Mouse (Mus musculus) brown adipose tissue, adult 24 weeks (tissue): ENCODE results near the gene Rpl10-ps3. TPM values are rescaled to one million over a fixed set of nuclear protein-coding genes. Genes with fewer than 3 reads are reported as not detected.

Source experiments
- H3K27ac ChIP-seq: fragments of 200-500 bp; replicated peaks from 2 replicates; pipeline ENCODE4 v1.5.1; 2012; ENCODE audit warnings: low read depth, mild to moderate bottlenecking, low read length
- H3K4me1 ChIP-seq: fragments of 200-500 bp; 2 replicates; pipeline ENCODE4 v1.6.1; 2012; ENCODE audit warnings: low read length, mixed read lengths; ENCODE audit not compliant: control insufficient read depth, insufficient read depth, insufficient read length
- H3K4me3 ChIP-seq: fragments of 200-500 bp; 2 replicates; pipeline ENCODE4 v1.5.1; 2012; ENCODE audit warnings: low read depth, mild to moderate bottlenecking, low read length, moderate library complexity; ENCODE audit not compliant: insufficient read depth
- polyA plus RNA-seq: library from polyadenylated mRNA; stranded (reverse); fragments of >200 nt; gene quantifications from 2 replicates; pipeline ENCODE4 v1.2.4, GENCODE M21; 2012; ENCODE audit not compliant: missing spikeins, insufficient read depth, insufficient read length

Rpl10-ps3 gene
- 650 and 899 TPM in 2 replicates for polyA plus RNA-seq

DNA sequence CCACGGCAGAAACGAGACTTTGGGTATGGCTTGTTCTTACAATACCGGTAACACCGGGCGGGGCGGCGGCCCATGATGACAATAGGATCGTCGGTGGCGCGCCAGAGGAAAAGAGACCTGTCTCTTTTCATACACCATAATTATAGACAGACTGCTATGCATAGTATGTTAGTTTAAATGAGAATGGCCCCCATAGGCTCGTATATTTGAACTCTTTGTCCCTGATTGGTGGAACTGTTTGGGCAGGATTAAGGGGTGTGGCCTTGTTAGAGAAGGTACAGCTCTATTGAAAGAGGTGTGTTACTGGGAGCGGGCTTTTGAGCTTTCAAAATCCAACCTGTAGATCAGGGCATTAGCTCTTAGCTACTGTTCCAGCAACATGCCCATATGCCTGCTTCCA lies at the start of gene Rpl10-ps3:
Gene Rpl10-ps3, minus strand, starts transcription at position 101 of the 400 bp plus-strand sequence.
- no peaks in the 10 kb centered on the region for H3K4me1 ChIP-seq
- H3K4me3 ChIP-seq, result no peak within 1 kb of the TSS

DNA sequence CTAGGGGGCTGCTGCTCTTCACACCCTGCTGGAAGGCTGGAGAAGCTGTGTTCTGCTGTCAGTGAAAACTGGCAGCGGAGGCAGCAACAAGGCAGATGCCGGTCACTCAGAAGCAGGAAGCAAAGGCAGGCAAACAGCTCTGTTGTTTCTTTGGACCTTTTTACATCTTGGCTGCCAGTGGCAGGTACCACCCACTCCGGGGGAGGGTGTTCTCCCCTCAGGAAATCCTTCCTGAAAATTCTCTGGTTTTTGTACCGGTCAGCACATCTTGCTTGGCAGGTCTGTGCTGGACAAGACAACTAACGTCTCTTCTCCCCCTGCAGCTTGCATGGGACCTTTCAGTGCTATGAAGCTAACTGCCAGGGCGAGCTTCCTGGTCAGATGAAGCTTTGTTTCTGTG lies 30.8 kb upstream of the Rpl10-ps3 start:
- Histone ChIP-seq H3K27ac (no peak overlapping the region), H3K4me1 (no peaks in the 10 kb centered on the region), H3K4me3 (no peak overlapping the region)

More for the DNA sequence above, at the start of gene Rpl10-ps3:
- no peak within 1 kb of the TSS for H3K27ac ChIP-seq

DNA sequence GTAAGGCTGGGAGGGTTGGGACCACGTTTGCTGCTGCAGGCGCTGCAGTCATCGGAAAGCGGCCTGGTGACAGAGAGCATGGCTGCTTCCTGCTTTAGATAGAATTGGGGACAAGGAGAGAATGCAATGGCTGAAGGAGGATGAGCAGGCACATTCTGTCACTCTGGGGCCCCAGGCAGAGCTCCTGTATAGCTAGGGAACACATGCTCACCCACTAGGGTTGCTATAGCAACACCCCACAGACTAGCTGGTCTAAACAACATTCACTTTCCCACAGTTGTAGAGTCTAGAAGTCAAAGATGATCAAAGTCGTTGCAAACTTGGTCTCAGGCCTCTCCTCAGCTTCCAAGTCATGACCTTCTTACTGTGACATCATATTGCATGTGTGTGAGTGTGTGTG lies 29.9 kb upstream of the Rpl10-ps3 start:
- no peak overlapping the region for H3K4me3 ChIP-seq
- H3K27ac ChIP-seq, result no peak overlapping the region
- H3K4me1 ChIP-seq, result no peaks in the 10 kb centered on the region

DNA sequence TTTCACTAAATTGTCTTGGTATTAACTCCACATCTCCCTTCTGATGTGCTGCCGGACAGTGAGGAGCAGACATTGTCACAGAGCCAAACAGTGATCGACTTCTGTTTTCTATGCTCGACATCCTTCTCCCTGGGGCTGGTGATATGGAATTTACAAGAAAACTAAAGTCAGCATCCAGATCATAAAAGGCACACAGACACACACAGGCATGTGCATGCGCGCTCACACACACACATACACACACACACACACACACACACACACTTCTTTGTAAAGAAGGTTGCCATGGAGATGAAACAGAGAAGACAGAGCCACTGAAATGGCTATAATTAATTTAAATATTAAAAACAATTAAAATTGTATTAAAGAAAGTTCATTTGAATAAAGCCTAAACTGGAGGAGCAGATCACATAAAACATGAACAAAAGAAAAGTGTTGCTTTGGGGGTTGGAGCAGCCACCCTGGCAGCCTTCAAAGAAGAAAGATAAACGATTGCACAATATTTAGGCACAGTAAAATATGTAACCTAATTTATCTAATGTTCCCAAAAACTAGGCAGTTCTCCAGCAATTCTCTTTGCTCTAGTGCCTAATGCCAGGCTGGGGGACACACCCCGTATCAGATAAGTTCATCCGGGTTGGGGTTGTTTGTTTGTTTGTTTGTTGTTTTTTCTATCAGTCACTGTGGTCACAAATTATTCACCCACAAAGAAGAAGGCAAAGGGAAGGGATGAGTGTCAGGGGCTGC lies 24.0 kb upstream of the Rpl10-ps3 start:
- Histone ChIP-seq H3K27ac (no peak overlapping the region), H3K4me1 (peaks cover 5% of the 10 kb centered on the region), H3K4me3 (no peak overlapping the region)

DNA sequence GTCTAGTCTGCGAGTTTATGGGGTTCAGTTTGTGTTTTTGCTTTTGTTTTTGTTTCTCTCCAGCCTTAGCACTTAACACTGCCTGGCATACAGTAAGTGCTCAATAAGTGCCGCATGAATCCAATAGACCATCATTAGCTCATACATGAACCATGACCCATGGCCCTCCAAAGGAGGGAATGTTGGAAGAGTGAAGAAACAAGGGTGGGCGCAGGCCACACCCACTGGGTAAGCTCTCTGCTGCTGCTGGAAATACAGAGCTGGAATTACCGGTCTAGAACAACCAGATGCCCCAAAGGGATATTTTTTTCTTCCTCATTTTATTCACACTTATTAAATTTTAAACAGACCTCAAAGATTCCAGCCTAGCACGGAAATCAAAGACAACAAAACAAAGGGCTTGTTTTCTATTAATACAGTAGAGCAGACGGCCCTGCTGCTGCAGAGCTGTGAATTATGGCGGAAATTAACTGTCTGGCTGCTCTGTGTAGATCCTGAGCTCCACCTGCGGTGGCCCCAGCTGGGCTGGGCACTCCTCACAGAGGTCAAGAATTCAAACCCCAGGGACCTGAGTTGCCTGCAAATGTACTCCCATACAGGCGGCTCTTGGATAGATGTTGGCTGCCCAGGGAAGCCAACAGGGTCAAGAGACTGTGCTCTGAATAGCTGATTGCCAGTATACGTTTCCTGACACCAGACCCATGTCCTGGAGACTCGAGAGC lies 20.5 kb upstream of the Rpl10-ps3 start:
- Histone ChIP-seq H3K27ac (no peak overlapping the region), H3K4me3 (no peak overlapping the region), H3K4me1 (peaks cover 5% of the 10 kb centered on the region)

DNA sequence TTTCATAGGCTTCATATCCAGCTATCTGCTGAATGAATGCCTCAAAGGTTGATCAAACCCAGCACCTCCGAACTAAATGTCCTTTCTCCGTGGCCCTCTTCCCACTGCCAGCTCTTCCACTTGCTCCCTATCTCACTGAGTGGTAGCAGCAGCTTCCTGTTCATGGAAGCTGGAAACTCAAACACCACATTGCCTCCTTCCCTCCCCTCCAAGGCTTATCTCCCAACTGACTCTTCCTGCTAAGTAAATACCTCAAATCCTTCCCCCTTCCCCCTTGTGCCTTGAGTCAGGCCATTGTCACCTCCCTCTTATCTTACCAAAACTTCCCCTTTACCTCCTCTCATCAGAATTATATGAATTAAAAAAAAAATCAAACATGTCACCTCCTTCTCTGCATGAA lies 19.2 kb upstream of the Rpl10-ps3 start:
- no peak overlapping the region for H3K27ac ChIP-seq
- no peak overlapping the region for H3K4me3 ChIP-seq
- peaks cover 5% of the 10 kb centered on the region for H3K4me1 ChIP-seq

DNA sequence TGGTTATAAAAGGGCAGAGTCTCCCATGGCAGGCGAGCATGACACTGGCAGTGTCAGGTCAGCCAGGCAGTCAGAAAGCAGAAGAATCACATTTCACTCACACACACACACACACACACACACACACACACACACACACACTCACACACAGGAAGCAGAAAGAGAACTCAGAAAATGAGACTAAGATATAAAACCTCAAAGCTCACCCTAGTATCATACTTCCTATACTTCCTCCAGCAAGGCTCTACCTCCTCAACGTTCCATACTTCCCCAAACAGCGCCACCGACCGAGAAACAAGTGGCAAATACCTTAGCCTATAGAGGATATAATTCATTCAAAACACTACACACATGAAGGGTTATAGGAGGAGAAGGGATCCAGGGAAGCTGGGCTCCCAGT lies 18.5 kb upstream of the Rpl10-ps3 start:
- Histone ChIP-seq H3K4me3 (no peak overlapping the region), H3K27ac (no peak overlapping the region), H3K4me1 (peaks cover 5% of the 10 kb centered on the region)

DNA sequence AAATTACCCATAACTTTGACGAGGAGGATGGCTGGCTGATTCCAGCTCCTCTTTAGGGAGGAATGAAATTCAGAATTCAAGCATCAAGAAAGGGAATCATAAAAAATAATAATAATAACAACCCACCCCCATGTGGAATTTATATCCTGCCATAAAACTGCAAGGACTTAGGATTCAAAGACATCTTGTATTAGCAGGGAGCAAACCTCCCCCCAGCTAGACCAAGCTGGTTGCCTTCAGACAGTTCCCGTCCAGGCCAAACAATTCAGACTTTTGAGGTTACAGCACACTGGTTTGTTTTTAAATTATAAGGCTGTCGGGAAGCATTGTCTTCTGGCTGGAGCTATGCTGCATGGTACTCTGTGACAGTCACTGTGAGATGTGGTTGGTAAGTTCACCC lies 17.8 kb upstream of the Rpl10-ps3 start:
- peaks cover 5% of the 10 kb centered on the region for H3K4me1 ChIP-seq
- no peak overlapping the region for H3K4me3 ChIP-seq
- H3K27ac ChIP-seq, result no peak overlapping the region

DNA sequence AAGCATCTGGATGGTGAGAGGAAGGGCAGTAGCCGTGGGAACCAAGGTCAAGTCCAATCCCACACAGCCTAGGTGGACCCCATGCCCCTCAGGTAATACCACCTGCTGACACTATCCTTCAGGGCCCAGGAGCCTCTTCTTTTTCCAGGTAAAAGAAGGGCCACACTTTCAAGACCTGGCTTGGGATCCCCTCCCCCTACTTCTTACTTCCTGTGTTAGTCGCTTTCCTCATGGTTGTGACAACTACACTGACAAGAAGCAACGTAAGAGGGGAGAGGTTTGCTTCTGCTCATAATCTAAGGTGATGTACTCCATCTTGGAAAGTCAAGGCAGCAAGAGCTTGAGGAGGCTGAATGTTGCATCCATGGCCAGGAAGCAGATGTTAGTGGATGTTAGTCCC lies 15.6 kb upstream of the Rpl10-ps3 start:
- Histone ChIP-seq H3K4me1 (peaks cover 1% of the 10 kb centered on the region; the same call in 1 of the 2 replicates), H3K4me3 (no peak overlapping the region), H3K27ac (no peak overlapping the region)

DNA sequence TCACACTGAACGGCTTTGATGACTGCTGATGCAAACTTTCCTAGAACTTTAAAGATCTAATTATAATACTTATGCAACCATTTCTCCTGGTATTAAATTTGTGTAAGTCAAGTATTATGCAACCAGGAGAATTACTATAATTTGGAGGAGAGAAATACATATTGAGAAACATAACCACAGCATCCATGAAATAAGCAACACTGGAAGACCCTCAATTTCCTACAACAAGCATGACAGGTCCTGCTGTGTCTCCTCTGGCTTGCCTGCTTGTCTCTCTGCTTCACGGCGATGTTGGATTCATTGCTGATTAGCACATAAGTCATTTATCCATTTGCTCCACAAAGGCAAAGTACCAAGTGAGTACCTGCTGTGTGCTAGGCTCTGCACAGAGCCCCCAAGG lies 12.6 kb upstream of the Rpl10-ps3 start:
- Histone ChIP-seq H3K27ac (no peak overlapping the region), H3K4me3 (no peak overlapping the region), H3K4me1 (no peaks in the 10 kb centered on the region)

DNA sequence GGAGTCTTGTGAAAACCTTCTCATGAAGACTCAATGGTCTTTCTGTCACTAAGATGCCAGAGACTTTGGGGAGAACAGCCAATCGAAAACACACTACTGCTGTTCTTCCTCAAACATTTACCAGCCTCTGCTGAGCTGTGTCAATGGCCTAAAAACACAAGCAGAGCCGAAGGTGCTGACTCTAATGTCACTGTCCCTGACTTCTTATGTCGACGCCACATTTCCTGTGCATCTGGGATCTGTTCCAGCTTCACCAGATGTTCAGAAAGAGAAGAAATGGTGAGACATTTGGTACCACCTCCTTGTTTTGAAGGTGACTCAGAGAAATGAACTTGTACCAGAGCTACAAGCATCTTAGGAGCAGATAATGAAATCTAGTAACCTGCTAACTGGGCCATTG lies 7.0 kb upstream of the Rpl10-ps3 start:
- H3K4me3 ChIP-seq, result no peak overlapping the region
- H3K4me1 ChIP-seq, result no peaks in the 10 kb centered on the region
- no peak overlapping the region for H3K27ac ChIP-seq

DNA sequence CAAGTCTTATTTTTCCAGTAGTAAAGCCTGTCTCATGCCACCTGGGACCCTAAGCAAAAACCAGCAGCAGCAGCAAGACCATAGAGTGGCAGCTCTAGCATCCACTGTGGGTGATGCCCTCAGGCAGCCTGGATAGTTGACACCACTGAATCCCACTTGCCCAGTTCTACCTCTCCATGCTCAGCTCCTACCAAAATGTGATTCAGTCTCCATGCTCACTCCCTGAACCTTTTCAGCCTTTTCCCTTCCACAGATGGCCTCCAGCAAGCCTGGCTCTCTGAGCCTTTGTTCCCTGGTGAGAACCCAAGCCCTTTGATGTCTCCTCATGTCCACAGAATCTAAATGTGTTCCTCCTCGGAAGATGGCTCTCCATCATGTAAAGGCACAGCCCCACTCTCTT lies 5.8 kb upstream of the Rpl10-ps3 start:
- Histone ChIP-seq H3K4me3 (no peak overlapping the region), H3K27ac (no peak overlapping the region), H3K4me1 (no peaks in the 10 kb centered on the region)

DNA sequence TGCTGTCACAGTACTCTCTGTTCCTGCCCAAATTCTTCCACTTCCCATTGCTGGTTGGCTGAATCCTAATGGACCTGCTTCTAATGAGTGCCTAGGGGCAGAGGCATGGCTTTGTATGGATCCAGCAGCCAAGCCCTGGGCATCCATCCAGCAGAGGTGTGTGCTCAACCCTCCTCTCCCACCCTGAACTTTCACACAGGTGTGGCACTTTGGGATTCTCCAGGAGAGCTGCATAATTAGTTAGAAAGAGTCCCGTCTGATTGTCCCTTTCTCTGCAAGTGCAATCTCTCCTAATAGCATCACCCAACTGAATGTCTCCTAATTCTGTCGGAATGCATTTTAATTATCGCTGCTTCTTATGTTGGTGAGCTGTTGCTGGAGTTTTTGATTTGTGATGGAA lies 4.4 kb upstream of the Rpl10-ps3 start:
- Histone ChIP-seq H3K4me3 (no peak overlapping the region), H3K4me1 (no peaks in the 10 kb centered on the region), H3K27ac (no peak overlapping the region)

DNA sequence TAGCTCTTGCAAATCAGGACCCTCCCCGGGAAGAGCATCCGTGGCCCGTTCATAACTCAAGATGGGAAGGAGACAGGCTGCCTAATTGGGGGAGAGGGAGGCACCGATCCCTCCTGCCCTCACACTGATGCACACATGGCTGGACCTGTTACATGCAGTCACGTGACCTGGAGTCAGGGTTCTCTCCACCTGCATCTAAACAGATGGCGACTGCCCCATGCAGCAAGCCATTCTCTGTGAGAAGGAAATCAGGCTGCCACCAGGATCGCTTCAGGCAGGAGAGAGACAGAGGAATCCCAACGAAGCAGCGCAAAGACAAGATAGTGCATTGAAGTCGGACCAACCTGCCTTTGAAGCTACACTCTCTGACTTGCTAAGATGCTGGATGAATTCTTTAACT lies 3.5 kb upstream of the Rpl10-ps3 start:
- Histone ChIP-seq H3K27ac (no peak overlapping the region), H3K4me1 (no peaks in the 10 kb centered on the region), H3K4me3 (no peak overlapping the region)

DNA sequence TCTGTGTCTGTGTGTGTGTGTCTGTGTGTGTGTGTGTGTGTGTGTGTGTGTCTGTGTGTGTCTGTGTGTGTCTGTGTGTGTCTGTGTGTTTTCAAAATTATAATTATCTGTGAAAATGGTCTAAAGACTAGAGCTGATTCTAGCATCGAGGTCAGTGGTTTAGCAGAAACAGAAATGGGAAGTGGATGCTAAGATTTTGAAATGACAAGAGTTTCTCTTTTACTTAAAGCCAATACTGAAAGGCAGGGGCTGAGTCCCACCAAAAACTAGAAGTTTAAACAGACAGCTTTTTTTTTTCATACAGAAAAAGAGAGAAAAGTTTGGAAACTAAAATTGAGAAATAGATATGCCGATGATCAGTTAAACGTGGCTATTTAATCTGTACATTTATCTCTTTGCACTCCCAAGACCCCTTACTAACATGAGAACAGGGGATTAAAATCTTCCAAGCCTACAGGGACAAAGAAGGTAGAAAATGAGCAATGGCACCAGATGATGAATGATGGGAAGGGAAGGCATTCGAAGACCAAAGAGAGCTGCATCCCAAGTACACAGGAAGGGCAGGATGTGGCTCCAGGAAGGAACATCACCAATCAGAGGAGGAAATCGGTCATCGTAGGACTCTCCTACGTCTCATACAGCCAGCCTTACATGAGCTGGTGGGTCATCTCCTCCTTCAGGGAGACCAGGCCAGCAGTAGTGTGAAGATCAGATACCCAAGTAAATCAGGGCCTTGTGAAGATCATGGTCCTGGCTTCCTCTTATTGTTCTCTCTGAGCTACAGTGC lies 9.0 kb downstream of the Rpl10-ps3 start:
- H3K4me1 ChIP-seq, result no peaks in the 10 kb centered on the region
- no peak overlapping the region for H3K27ac ChIP-seq
- no peak overlapping the region for H3K4me3 ChIP-seq
